Mouse (Mus musculus): Measurements from ENCODE around the gene Ptpn18.

The Ptpn18 gene

GRCm38 (mm10) chr1:34460061-34460441, 489 bp downstream of the Ptpn18 start:
- in situ Hi-C loops (cut with MboI; ENCODE audit: low pct_unique_long_range_greater_than_20kb in 1 of 2, low sequenced_read_pairs in 2 of 2, unreplicated experiment in 1 of 2) = no loop called here

DNA sequence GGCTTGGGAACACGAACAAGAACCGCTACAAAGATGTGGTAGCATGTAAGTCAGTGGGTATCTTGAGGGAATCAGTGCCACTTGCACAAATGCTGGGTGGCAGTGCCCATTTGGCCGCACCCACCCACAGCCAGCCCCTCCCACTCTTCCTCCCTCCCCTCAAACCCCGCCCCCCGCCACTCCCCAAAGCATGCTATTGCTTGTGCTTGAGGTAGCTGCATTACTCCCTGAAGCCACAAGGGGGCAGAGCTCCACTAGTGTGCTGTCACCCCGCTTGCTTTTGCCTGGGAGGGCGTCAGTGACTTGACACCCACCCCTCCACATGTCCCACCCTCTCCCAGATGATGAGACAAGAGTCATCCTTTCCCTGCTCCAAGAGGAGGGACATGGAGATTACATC, 3.2 kb downstream of the Ptpn18 start:
- in situ Hi-C loops (cut with MboI; ENCODE audit: low pct_unique_long_range_greater_than_20kb in 1 of 2, low sequenced_read_pairs in 2 of 2, unreplicated experiment in 1 of 2) = no loop called here

DNA sequence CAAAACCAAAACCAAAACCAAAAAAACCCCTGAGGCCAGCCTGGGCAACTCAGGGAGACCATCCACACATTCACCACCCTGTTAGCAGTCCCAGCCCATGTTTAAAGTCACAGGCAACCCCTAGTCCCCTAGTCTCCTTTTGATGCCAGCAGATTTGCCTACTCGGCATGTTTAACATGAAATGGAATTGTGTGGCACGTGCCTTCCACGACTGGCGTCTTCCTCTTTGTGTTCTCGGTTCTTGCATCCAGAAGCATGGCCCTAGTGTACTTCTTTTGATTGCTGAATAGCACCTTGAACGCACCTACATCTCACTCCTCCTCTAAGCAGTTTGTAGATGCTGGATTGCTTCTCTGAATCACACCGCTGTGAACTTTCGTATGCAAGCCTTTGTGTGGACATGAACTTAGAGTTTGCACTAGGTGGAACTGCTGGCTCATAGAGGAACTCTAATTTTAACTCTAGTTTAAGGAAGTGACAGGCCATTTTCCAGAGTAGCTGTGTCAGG, 4.8 kb downstream of the Ptpn18 start:
- in situ Hi-C loops (cut with MboI; ENCODE audit: low pct_unique_long_range_greater_than_20kb in 1 of 2, low sequenced_read_pairs in 2 of 2, unreplicated experiment in 1 of 2) = no loop called here

DNA sequence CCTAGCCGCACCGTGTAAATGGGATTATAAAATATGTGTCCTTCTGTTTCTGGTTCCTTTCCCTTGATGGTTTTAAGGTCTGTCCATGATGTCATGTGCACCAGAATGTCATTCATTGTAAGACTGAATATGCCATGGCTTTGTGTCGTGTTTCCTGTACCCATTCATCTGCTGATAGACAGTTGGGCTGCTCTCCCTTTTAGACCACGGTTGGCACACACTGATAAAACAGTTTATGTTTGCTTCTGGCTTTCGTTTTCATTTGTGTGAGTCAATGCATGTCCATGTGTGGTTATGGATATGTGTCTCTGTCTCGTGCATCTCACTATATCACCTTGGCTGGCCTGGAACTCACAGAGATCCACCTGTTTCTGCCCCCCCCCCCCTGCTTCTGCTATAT, 5.9 kb downstream of the Ptpn18 start:
- in situ Hi-C loops (cut with MboI; ENCODE audit: low pct_unique_long_range_greater_than_20kb in 1 of 2, low sequenced_read_pairs in 2 of 2, unreplicated experiment in 1 of 2) = no loop called here

- in situ Hi-C loops (cut with MboI; ENCODE audit: low pct_unique_long_range_greater_than_20kb in 1 of 2, low sequenced_read_pairs in 2 of 2, unreplicated experiment in 1 of 2) = no loop called here
These were observed 8.5 kb downstream of the Ptpn18 start for GRCm38 (mm10) chr1:34468051-34468450.

DNA sequence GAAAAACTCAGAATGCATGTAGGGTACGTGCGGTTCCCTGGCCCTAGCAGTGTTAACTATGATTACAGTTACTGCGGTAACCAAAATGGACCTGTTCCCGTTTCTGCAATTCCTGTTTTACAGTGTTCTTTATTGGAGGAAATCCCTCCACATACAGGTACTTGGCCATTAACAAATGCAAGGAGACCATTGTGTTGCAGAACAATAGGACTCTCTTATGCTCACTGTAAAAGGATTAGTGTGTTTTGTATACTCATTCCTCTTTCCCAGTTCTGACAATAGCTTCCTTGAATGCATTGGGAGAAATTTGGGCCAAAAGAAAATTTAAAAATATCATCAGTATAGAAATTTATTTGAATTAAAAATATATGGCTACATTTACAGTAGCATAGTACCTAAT, 8.9 kb downstream of the Ptpn18 start:
- in situ Hi-C loops (cut with MboI; ENCODE audit: low pct_unique_long_range_greater_than_20kb in 1 of 2, low sequenced_read_pairs in 2 of 2, unreplicated experiment in 1 of 2) = no loop called here

- in situ Hi-C loops (cut with MboI; ENCODE audit: low pct_unique_long_range_greater_than_20kb in 1 of 2, low sequenced_read_pairs in 2 of 2, unreplicated experiment in 1 of 2) = no loop called here
These were observed 10.2 kb downstream of the Ptpn18 start for GRCm38 (mm10) chr1:34469801-34470200.

DNA sequence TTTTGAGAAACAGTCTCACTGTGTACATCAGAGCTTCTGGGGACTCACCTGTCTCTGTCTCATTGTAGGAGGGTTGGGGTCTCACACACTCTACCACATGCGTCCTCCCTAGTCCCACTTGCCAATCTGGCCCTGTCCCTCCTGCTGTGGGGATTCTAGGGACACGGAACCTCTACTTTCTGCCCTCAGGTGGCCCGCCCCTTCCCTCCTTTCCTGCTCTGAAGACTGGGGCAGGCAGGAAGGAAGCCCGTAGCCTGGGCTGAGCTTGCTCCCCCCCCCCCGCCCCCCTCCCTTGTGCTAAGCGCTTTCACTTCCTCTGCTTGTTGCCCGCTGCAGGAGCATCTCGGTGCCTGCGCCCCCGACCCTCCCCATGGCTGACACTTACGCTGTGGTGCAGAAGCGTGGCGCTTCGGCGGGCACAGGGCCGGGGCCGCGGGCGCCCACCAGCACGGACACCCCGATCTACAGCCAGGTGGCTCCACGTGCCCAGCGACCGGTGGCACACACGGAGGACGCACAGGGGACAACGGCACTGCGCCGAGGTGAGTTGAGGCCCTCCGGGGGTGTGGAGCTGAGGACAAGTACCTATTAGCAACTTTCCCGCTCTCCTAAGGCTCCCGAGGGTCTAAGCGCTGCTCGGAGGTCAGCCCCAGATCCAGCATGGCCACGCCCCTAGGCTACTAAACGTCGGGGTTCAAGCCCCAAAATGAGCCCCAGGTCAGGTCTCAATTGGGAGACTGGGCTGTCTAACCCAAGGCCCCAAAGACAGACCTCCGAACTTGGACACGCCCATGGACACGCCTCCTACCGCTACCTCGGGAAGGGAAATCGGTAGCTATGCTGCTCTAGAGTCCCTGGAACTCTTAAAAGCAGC, 13.1 kb downstream of the Ptpn18 start:
- in situ Hi-C loops (cut with MboI; ENCODE audit: low pct_unique_long_range_greater_than_20kb in 1 of 2, low sequenced_read_pairs in 2 of 2, unreplicated experiment in 1 of 2) = no loop called here

DNA sequence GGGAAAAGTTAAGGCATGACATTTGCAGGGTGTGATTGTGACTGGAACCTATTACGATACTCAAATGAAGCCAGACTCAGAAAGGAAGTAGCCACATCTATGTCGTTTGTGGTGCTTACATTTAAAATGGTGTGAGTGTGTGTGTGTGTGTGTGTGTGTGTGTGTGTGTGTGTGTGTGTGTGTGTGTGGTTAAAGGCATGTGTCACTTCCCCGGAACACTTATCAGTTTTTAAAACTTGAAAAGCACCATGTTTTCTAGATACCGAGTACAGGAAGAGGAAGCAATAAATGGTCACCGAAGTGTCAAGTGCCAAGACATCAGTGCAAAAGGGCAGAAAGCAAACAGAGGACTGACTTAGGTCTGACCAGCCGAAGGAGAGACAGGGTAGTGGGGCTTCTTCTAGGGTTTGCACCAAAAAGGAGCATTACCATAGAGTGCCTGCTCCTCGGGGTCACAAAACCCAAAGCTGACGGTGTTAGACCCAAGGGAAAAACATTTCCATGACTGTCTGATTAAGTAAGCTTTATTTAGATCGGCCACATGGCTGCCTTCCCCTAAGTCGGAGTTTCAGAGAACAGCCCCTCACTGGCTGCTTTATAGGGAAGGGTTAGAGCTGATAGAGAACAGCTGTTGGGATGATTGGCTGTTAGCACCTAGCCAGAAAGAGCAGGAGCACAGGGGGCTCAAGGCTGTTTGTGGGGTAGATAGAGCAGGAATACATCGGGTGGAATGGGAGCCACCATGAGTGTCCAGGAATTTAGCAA, 19.5 kb downstream of the Ptpn18 start:
- in situ Hi-C loops (cut with MboI; ENCODE audit: low pct_unique_long_range_greater_than_20kb in 1 of 2, low sequenced_read_pairs in 2 of 2, unreplicated experiment in 1 of 2) = no loop called here

DNA sequence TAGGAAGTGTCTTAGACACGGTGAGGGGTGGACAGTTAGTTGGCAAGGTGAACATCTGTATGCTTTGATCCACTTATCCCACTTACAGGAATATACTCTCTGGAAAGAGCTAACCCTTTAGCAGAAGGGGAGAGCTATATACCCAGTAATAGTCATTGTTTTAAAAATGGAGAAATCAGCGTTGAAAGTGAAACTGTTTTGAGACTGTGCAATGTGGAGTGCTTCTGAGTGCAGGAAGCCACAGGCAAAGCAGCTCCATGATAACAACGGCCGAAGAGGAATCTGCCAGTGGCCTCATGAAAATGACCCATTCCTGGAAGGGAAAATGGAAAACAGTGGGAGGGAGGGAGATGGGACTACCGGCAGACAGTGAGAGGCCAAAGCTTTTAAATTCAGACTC, 21.2 kb downstream of the Ptpn18 start:
- in situ Hi-C loops (cut with MboI; ENCODE audit: low pct_unique_long_range_greater_than_20kb in 1 of 2, low sequenced_read_pairs in 2 of 2, unreplicated experiment in 1 of 2) = no loop called here

GRCm38 (mm10) chr1:34481920-34482669, 22.5 kb downstream of the Ptpn18 start:
- in situ Hi-C loops (cut with MboI; ENCODE audit: low pct_unique_long_range_greater_than_20kb in 1 of 2, low sequenced_read_pairs in 2 of 2, unreplicated experiment in 1 of 2) = no loop called here

GRCm38 (mm10) chr1:34484470-34484869, 24.9 kb downstream of the Ptpn18 start:
- in situ Hi-C loops (cut with MboI; ENCODE audit: low pct_unique_long_range_greater_than_20kb in 1 of 2, low sequenced_read_pairs in 2 of 2, unreplicated experiment in 1 of 2) = no loop called here

GRCm38 (mm10) chr1:34485461-34486188, 26.1 kb downstream of the Ptpn18 start:
- in situ Hi-C loops (cut with MboI; ENCODE audit: low pct_unique_long_range_greater_than_20kb in 1 of 2, low sequenced_read_pairs in 2 of 2, unreplicated experiment in 1 of 2) = no loop called here

GRCm38 (mm10) chr1:34487383-34487782, 27.8 kb downstream of the Ptpn18 start:
- in situ Hi-C loops (cut with MboI; ENCODE audit: low pct_unique_long_range_greater_than_20kb in 1 of 2, low sequenced_read_pairs in 2 of 2, unreplicated experiment in 1 of 2) = no loop called here

- in situ Hi-C loops (cut with MboI; ENCODE audit: low pct_unique_long_range_greater_than_20kb in 1 of 2, low sequenced_read_pairs in 2 of 2, unreplicated experiment in 1 of 2) = no loop called here
These were observed 30.4 kb downstream of the Ptpn18 start for GRCm38 (mm10) chr1:34489852-34490541.

DNA sequence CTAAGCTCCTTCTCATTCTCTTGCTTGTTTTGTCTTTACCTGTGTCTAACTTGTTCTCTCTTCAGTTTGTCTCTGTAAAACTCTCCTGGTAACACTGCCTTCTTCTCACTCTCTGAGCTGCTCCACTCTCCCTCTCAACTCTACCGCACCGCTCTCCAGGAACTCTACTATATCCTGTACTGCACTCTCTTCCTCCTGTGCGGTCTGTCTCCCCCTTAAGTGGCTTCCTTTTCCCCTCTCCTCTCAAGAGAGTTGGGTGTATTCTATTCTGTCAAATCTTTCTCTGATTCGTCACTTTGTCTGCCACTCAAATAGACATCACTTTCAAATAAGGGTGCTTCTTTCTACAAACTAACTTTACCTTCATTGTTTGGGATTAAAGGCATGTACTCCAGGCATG, 31.9 kb downstream of the Ptpn18 start:
- in situ Hi-C loops (cut with MboI; ENCODE audit: low pct_unique_long_range_greater_than_20kb in 1 of 2, low sequenced_read_pairs in 2 of 2, unreplicated experiment in 1 of 2) = no loop called here

DNA sequence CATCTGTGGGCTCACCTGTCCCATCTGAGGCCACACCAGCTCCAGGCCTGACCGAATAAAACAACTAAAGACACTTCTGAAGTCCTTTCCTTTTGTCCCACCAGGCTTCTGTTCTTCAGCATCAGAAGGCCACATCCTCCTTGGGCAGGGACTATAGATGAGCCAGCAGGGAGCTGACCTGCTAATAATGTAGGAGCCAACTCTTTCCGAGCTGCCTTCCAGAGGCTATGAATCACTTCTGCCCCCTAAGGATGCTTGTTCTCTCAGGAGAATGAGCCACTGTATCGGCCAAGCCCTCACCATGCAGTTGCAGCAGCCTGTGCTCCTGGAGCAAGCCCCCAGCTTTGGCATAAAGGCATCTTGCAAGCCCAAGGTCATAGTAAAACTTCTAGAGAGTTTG, 43.4 kb downstream of the Ptpn18 start:
- in situ Hi-C loops (cut with MboI; ENCODE audit: low pct_unique_long_range_greater_than_20kb in 1 of 2, low sequenced_read_pairs in 2 of 2, unreplicated experiment in 1 of 2) = no loop called here

GRCm38 (mm10) chr1:34505307-34505706, 45.7 kb downstream of the Ptpn18 start:
- in situ Hi-C loops (cut with MboI; ENCODE audit: low pct_unique_long_range_greater_than_20kb in 1 of 2, low sequenced_read_pairs in 2 of 2, unreplicated experiment in 1 of 2) = no loop called here
